ENCODE assay signal across 9 mouse cellular contexts in the genomic region with DNA sequence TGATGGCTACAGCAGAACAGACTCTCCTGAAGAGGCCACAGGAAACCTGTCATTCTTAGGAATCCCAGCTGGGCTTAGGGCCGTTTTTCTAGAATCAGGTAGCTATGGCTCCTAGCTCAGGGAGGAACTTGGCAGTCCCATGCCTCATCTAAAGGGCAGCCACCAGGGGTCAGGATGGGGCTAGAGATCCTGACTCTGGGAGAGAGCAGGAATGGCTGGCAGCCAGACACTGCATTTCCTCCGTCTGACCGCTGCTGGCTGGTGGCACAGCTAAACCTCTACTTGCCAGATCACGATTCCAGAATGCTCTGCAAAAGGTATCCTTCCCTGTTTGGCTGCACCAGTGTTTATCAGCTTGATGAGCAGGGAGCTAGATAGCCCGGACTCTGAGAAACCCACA. TPM values are rescaled to one million over a fixed set of nuclear protein-coding genes. Genes with fewer than 3 reads are reported as not detected.
A peak's percentile ranks its signal among the peaks of the same experiment; 100 is the strongest.
DNase-seq lines count a peak whose midpoint lies in the region; ATAC-seq and TF ChIP-seq lines count a peak whose summit lies in the region.
"Had no signal": no experiment of that assay in that cellular context is flagged by ENCODE, and none has a peak within 500 bp of the region (broad histone marks: within the 10 kb centered on the region; RNA-seq: fewer than 3 reads in every experiment).

No protein-coding gene starts in this region.

- peak overlapping the region; percentile 31 for H3K27ac ChIP-seq in forebrain, embryonic 12.5 days
- H3K27ac ChIP-seq in heart, postnatal 0 days (ENCODE audit: low read depth): no peak overlapping the region
- H3K27ac ChIP-seq: macrophage had no signal

- DNase-seq in frontal cortex, postnatal 25 days (ENCODE audit: low spot score in 2 of 2): no peak
- peak; percentile 93 for DNase-seq in heart, postnatal 0 days (ENCODE audit: low spot score)
- peak; percentile 88 to 91 for DNase-seq in kidney, postnatal 25 days
- peak; percentile 76 to 83 for DNase-seq in lung, postnatal 4 days
- DNase-seq in splenic B cell, adult 2 months (ENCODE audit: low read depth, low spot score): peak; percentile 24

- peak overlapping the region; percentile 10 for H3K4me2 ChIP-seq in forebrain, embryonic 12.5 days
- peak overlapping the region; percentile 43 for H3K4me2 ChIP-seq in heart, postnatal 0 days (ENCODE audit: low read depth, low read length)

- peak; percentile 92 for TF ChIP-seq CTCF in heart, postnatal 0 days (IDR thresholded peaks at IDR 0.05; ENCODE audit: low read depth)

- ATAC-seq in frontal cortex, adult (ENCODE audit: low TSS enrichment): peak; percentile 36
- peak; percentile 80 for ATAC-seq in cerebellum, adult (ENCODE audit: insufficient number of reproducible peaks, low FRiP score, low TSS enrichment)
- peak; percentile 72 for ATAC-seq in forebrain, embryonic 12.5 days (ENCODE audit: low FRiP score)
- ATAC-seq in heart, postnatal 0 days (ENCODE audit: insufficient read depth, low read depth): peak; percentile 95

- no peak overlapping the region for H3K4me3 ChIP-seq in forebrain, embryonic 12.5 days (replicated peaks)
- H3K4me3 ChIP-seq in heart, postnatal 0 days (ENCODE audit: low read depth, low read length): peak overlapping the region; percentile 10

- 16% methylated on average over 5 of the region's 5 CpGs for WGBS in forebrain, embryonic 12.5 days
- 1% methylated on average over 5 of the region's 5 CpGs for WGBS in heart, postnatal 0 days

- no peaks in the 10 kb centered on the region for H3K36me3 ChIP-seq in forebrain, embryonic 12.5 days (replicated peaks)
- H3K36me3 ChIP-seq in heart, postnatal 0 days (replicated peaks; ENCODE audit: control insufficient read depth, insufficient read depth, low read length): no peaks in the 10 kb centered on the region
- H3K36me3 ChIP-seq in splenic B cell, adult 2 months (ENCODE audit: control insufficient read depth, insufficient read depth, low read length, poor library complexity, severe bottlenecking): no peaks in the 10 kb centered on the region

- no peak overlapping the region for H3K9ac ChIP-seq in forebrain, embryonic 12.5 days
- no peak overlapping the region for H3K9ac ChIP-seq in heart, postnatal 0 days (replicated peaks; ENCODE audit: low read depth, low read length)

- H3K27me3 ChIP-seq in forebrain, embryonic 12.5 days: peaks cover 16% of the 10 kb centered on the region
- peaks cover 7% of the 10 kb centered on the region; the same call in 1 of the 2 replicates for H3K27me3 ChIP-seq in heart, postnatal 0 days (ENCODE audit: control insufficient read depth, insufficient read depth, low read length)
- no peaks in the 10 kb centered on the region for H3K27me3 ChIP-seq in splenic B cell, adult 2 months (ENCODE audit: control insufficient read depth, insufficient read depth, low read length, poor library complexity, severe bottlenecking)

- peaks cover 13% of the 10 kb centered on the region for H3K4me1 ChIP-seq in forebrain, embryonic 12.5 days
- 0 out of 2 replicates have a peak, but pooled peaks cover 9% of the 10 kb centered on the region for H3K4me1 ChIP-seq in heart, postnatal 0 days (ENCODE audit: control insufficient read depth, insufficient read depth)

- no peaks in the 10 kb centered on the region for H3K9me3 ChIP-seq in forebrain, embryonic 12.5 days
- no peaks in the 10 kb centered on the region for H3K9me3 ChIP-seq in heart, postnatal 0 days (replicated peaks; ENCODE audit: control insufficient read depth, low read length)

- no peak for TF ChIP-seq EP300 in heart, postnatal 0 days (IDR thresholded peaks at IDR 0.05; ENCODE audit: low read depth)

RNA-seq across cellular contexts. Expression of a gene that starts 5.2 kb away (rescaled TPM):
- polyA plus RNA-seq in forebrain, embryonic 12.5 days (2016; fragmentation: Nextera tagmentation; extraction: Ambion mirVana): 9.0 and 9.4 TPM in 2 replicates
- total RNA-seq in heart, postnatal 0 days (2014; rRNA removed; ENCODE audit: low replicate concordance): 0.15 and 0.38 TPM in 2 replicates
- polyA plus RNA-seq in heart, postnatal 0 days (2015; fragmentation: Nextera tagmentation; extraction: Ambion mirVana): 0.03 and 0.10 TPM in 2 replicates
- polyA plus RNA-seq: macrophage had no signal

RNA-seq across cellular contexts. Expression of a gene that starts 15.6 kb away (rescaled TPM):
- polyA plus RNA-seq in forebrain, embryonic 12.5 days (2016; fragmentation: Nextera tagmentation; extraction: Ambion mirVana): 10.2 and 11.4 TPM in 2 replicates
- total RNA-seq in heart, postnatal 0 days (2014; rRNA removed; ENCODE audit: low replicate concordance): 0.93 and 3.9 TPM in 2 replicates
- polyA plus RNA-seq in heart, postnatal 0 days (2015; fragmentation: Nextera tagmentation; extraction: Ambion mirVana): 5.6 and 5.7 TPM in 2 replicates

RNA-seq across cellular contexts. Expression of a gene that starts 27.4 kb away (rescaled TPM):
- 32.0 and 33.0 TPM in 2 replicates for polyA plus RNA-seq in forebrain, embryonic 12.5 days (2016; fragmentation: Nextera tagmentation; extraction: Ambion mirVana)
- 12.2 and 17.7 TPM in 2 replicates for total RNA-seq in heart, postnatal 0 days (2014; rRNA removed; ENCODE audit: low replicate concordance)
- 13.3 and 13.4 TPM in 2 replicates for polyA plus RNA-seq in heart, postnatal 0 days (2015; fragmentation: Nextera tagmentation; extraction: Ambion mirVana)

RNA-seq across cellular contexts. Expression of a gene that starts 29.8 kb away (rescaled TPM):
- polyA plus RNA-seq in forebrain, embryonic 12.5 days (2016; fragmentation: Nextera tagmentation; extraction: Ambion mirVana): 26.3 and 28.1 TPM in 2 replicates
- 1.8 and 1.9 TPM in 2 replicates for total RNA-seq in heart, postnatal 0 days (2014; rRNA removed; ENCODE audit: low replicate concordance)
- 1.1 and 1.2 TPM in 2 replicates for polyA plus RNA-seq in heart, postnatal 0 days (2015; fragmentation: Nextera tagmentation; extraction: Ambion mirVana)

Comparison
In these comparisons a context has a peak if more than half of its experiments do, and no peak if none do; other contexts are left out.
1. ATAC-seq: peak in every context shown above with its lines; median percentile 95 in heart, postnatal 0 days; 80 in cerebellum, adult; 72 in forebrain, embryonic 12.5 days; 36 in frontal cortex, adult.
2. DNase-seq: peak in heart, postnatal 0 days (single experiment), kidney, postnatal 25 days (2 of 2), lung, postnatal 4 days (2 of 2) and splenic B cell, adult 2 months (single experiment); none in frontal cortex, postnatal 25 days (0 of 2).